Mouse (Mus musculus) G1E (cell line): ENCODE results near the gene Eml3.

Experiments used
- CTCF ChIP-seq: IDR thresholded peaks from 2 replicates; pipeline ENCODE4 v1.5.1; 2012; ENCODE audit warnings: low read depth, low read length, inconsistent platforms, mixed read lengths
- GATA1 ChIP-seq: IDR thresholded peaks from 2 replicates; pipeline ENCODE4 v1.6.1; 2012; ENCODE audit warnings: borderline replicate concordance, low read length, inconsistent platforms, mixed read lengths
- GATA2 ChIP-seq: IDR thresholded peaks from 2 replicates; pipeline ENCODE4 v1.6.1; 2012; ENCODE audit warnings: low read depth, low read length, inconsistent platforms, borderline replicate concordance
- POLR2AphosphoS5 ChIP-seq: IDR thresholded peaks from 2 replicates; pipeline ENCODE4 v1.6.1; 2012; ENCODE audit warnings: low read depth, low read length, inconsistent platforms; ENCODE audit not compliant: insufficient replicate concordance
- TAL1 ChIP-seq: conservative IDR thresholded peaks from 2 replicates; pipeline ENCODE4 v1.6.1; 2012; ENCODE audit warnings: low read depth, low read length, inconsistent platforms, mixed read lengths

- TF ChIP-seq CTCF (no peak), POLR2AphosphoS5 (no peak), GATA1 (no peak), TAL1 (no peak), GATA2 (no peak)
Measured at GRCm38 (mm10) chr19:8950190-8950589, 20.8 kb downstream of the Eml3 start.
